Mouse (Mus musculus) embryo, embryonic 11.5 days (tissue): ENCODE data around the gene Accsl.

Experiments
- DNase-seq: peaks from one replicate; pipeline ENCODE4 v3.0.0-alpha.2; 2012; ENCODE audit warnings: low read depth, low spot score

Gene Accsl

GRCm38 (mm10) chr2:93809931-93810330 lies 59.0 kb downstream of the Accsl start:
- DNase-seq: peak; percentile 39

DNA sequence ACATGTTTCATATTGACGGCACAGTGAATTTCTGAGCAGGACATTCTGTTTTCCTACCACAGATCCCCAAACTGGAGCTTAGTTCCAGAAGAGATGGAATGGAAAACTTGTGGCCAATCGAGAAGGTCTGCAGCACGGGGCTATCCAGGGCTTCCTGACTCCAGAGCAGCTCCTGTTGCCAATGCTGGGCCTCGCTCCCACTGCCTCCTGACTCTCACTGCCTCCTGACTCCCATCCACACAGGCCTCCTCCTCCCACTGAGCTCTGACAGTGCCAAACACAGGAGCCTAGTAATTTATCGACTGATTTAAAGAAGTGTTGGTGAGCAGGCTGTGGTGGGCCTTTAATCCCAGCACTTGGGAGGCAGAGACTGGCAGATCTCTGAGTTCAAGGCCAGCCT lies 60.9 kb downstream of the Accsl start:
- no peak for DNase-seq

GRCm38 (mm10) chr2:93807440-93807839 lies 61.5 kb downstream of the Accsl start:
- DNase-seq: no peak

DNA sequence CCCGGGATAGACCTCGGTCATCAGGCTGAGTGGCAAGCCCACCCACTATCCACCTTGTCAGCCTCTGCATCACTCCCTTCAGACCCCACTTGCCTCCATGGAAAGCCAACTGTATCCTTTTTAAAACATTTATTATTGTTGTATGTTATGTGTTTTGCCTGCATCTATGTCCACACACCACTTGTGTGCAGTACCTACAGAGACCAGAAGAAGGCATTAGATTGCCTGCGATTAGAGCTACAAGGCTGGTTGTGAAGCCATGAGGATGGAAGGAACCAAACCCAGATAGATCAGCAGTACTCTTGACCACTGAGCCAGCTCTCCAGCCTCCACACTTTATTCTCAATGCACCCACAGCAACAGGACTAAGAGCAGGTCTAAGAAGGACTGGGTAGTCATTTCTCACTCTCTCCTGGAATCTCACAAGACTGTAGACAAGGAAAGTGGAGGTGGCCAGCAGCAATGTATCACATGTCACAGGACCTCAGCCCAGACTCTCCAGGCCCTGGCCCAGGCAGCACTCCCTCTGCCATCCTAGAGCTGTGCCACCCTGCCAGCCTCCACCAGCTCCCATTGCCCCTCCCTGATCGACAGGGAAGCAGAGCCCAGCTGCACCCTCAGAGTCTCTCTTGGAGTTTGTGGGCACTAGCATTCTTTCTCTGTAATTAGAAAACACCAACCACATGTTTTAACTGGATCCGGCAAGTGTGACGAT lies 62.3 kb downstream of the Accsl start:
- no peak for DNase-seq

DNA sequence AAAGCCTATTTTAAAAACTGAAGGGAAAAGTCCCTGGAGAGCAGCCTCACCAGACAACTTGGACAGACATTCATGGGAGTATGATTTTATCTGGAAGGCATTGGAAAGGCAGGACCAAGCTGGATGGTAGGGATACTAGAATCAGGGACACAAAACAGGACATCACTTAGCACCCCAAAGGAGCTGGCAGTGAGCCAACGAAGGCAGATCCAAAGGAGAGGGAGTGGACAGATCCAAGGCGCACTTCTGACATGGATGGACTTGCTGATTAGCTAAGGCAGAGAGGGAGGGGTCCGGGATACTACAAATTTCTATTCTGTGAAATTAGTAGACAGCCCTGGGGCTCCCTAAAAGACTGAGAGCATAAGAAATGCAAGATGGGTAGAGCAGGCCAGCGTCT lies 63.4 kb downstream of the Accsl start:
- no peak for DNase-seq
